In the genomic region with DNA sequence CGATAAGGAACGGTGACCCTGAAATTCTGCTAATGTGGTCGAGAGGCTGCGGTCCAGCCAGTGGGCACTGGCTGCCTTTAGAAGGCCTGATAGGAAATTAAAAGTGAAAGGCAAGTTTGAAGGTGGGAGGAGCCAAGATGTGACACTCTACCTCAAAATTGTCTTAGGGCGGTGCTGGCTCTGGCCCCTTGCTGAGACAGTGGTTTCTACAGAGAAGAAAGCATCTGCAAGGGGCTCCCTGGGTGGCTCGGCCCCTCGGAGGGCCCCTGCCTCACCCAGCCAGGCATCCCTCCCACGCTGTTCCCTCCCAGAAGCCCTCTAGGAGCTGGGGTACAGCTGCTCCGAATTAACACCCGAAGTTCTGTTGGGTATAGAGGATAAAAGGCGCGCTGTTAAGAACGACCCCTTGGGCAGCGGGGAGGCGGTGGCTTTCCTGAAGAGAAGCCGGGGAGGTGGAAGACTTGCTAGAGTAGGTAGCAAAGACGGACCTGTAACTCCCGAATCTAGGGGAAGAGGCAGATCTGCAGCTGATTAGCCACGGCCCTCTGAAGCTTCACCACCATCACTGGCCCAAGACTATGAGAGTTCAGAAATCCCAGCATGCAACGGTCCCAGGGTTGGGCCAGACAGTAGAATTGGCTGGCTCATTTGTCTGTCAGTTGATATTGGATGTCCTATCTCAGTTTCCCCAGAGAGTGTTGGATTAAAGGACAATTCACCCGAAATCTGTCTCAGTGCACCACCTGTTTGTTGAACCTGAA, we compare ENCODE assay signal across 7 mouse cellular contexts.
DNase-seq lines count a peak whose midpoint lies in the region; ATAC-seq and TF ChIP-seq lines count a peak whose summit lies in the region.

No protein-coding gene starts in this region.

- H3K4me3 ChIP-seq in liver, embryonic 12.5 days, result no peak overlapping the region
- H3K4me3 ChIP-seq in stomach, postnatal 0 days (ENCODE audit: low read depth, low read length), result no peak overlapping the region

- peak overlapping the region; percentile 52 for H3K4me2 ChIP-seq in liver, embryonic 12.5 days
- H3K4me2 ChIP-seq in stomach, postnatal 0 days (replicated peaks; ENCODE audit: low read depth), result peak overlapping the region; percentile 39

- H3K27ac ChIP-seq in liver, embryonic 12.5 days, result no peak overlapping the region
- H3K27ac ChIP-seq in stomach, postnatal 0 days (replicated peaks), result no peak overlapping the region

- no peak for TF ChIP-seq CTCF in stomach, postnatal 0 days (IDR thresholded peaks at IDR 0.05; ENCODE audit: low read depth)

- intact Hi-C loops in left cerebral cortex, postnatal 25 days (cut with DNase I), result no loop called here

- H3K9me3 ChIP-seq in liver, embryonic 12.5 days (replicated peaks), result no peaks in the 10 kb centered on the region
- no peaks in the 10 kb centered on the region for H3K9me3 ChIP-seq in stomach, postnatal 0 days (ENCODE audit: control insufficient read depth, low read length)

- no peak for TF ChIP-seq EP300 in stomach, postnatal 0 days (optimal IDR thresholded peaks at IDR 0.05)

- peak; percentile 5 for DNase-seq in ovary, adult 18-20 months (ENCODE audit: low spot score)
- no peak for DNase-seq in ovary, postnatal 14 days (ENCODE audit: low spot score)
- peak; percentile 20 for DNase-seq in embryo, embryonic 9.5 days (ENCODE audit: extremely low spot score)
- no peak for DNase-seq in stomach, postnatal 0 days (ENCODE audit: low spot score)
- DNase-seq in left cerebral cortex, postnatal 25 days (ENCODE audit: low spot score in 2 of 2), result no peak
- DNase-seq in cerebellum, adult 9-11 months, result no peak

- H3K36me3 ChIP-seq in liver, embryonic 12.5 days, result no peaks in the 10 kb centered on the region
- no peaks in the 10 kb centered on the region for H3K36me3 ChIP-seq in stomach, postnatal 0 days (ENCODE audit: control insufficient read depth, insufficient read depth, low read length)

- 33% methylated on average over 21 of the region's 21 CpGs for WGBS in liver, embryonic 12.5 days (ENCODE audit: insufficient replicate concordance)
- WGBS in stomach, postnatal 0 days, result 54% methylated on average over 21 of the region's 21 CpGs

- H3K27me3 ChIP-seq in liver, embryonic 12.5 days (replicated peaks), result no peaks in the 10 kb centered on the region
- H3K27me3 ChIP-seq in stomach, postnatal 0 days (ENCODE audit: control insufficient read depth, insufficient read depth, low read length), result no peaks in the 10 kb centered on the region

- no peak overlapping the region for H3K9ac ChIP-seq in liver, embryonic 12.5 days
- no peak overlapping the region for H3K9ac ChIP-seq in stomach, postnatal 0 days (ENCODE audit: low read length)

- no peaks in the 10 kb centered on the region for H3K4me1 ChIP-seq in liver, embryonic 12.5 days
- no peaks in the 10 kb centered on the region for H3K4me1 ChIP-seq in stomach, postnatal 0 days (replicated peaks; ENCODE audit: control insufficient read depth, insufficient read depth)

- no peak for ATAC-seq in liver, embryonic 12.5 days
- ATAC-seq in stomach, postnatal 0 days (ENCODE audit: low FRiP score, low TSS enrichment), result no peak

Comparison
In these comparisons a context has a peak if more than half of its experiments do, and no peak if none do; other contexts are left out.
1. DNase-seq: peak in ovary, adult 18-20 months (single experiment) and embryo, embryonic 9.5 days (single experiment); none in ovary, postnatal 14 days (single experiment), stomach, postnatal 0 days (single experiment), left cerebral cortex, postnatal 25 days (0 of 2) and cerebellum, adult 9-11 months (single experiment).